Mouse (Mus musculus): ENCODE data around the gene Slc4a3.
A peak's percentile ranks its signal among the peaks of the same experiment; 100 is the strongest.

Slc4a3 gene

DNA sequence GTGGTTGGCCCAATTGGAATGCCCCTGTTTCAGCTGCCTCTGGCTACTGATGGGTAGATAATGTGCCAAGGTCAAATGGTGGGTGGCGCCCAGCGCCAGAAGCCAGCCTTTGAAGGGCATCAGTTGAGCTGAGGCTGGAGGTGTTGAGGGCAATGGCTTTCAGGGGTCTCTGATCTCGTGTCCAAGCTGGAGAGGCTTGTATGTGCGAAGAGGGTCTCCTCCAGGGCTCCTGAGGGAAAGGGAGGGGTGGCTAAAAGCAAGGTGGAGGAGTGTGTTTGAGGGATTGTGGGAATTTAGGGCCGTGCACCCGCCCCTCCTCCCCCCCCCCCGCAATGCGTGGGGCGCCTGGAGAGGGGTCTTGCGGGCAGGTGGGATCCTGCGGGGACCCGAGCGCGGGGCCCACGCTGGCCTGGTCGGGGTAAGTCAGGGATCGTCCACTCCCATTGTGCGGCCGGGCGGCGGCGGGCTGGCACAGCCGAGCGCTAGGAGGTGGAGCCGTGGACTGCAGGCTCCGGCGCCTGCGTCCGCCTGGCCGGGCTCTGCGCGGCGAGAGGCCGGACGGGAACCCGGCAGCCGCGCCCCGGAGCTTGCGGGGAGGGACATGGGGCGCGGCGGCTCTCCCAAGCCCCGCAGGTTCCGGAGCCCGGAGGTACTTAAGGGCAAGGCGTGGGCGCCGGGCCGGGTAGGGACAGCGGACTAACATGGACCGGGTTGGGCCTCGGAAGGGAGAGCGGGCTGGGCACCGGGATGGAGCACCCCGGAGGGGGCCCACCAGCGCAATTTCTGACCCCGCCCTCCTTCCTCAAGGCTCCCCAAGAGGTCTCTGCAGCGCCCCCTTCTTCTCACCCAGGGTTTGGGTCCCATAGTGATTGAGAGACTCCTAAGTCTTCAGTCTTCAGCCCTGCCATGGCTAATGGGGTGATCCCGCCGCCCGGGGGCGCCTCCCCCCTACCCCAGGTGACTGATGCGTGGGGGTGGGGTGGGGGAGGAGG, at the start of gene Slc4a3:
TSS of gene Slc4a3 (plus strand) at position 302 of the 992 bp plus-strand sequence.
- DNase-seq = peak; percentile 19

DNA sequence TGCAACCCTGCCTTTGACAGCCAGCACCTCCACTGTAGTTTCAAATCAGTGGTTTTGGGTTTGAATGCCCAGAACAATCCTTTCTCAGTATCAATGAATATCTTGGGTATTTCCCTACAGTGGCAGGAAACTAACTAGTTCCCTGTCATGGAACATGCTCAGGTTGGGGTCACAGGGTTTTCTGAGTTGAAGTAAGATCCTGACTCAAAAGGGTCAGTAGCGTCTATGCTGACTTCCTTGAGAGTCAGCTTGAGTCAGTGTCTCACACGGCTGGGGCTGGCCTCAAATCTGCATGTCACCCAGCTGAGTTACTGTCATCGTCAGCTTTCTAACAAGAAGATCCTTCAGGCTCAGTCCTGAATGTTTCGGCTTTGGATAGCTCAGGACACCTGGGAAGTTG, 47.2 kb upstream of the Slc4a3 start:
- no peak for DNase-seq

DNA sequence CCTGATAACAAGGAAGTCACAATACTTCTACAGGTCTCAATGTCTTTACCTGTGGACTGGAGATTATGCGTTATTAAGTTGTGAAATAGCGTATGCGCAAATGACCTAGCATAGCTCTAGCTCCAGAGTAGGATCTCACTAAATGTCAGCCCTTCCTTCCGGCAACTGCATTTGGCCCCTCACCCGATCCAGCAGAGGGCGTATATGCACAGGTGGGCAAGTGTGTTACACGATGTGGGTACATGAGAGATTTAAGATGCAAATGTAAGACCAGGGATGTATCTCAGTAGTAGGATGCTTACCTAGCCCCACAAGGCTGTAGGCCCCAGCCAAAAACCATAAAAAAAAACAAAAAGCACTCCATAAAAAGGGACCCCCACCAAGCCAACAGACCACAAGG, 46.6 kb upstream of the Slc4a3 start:
- no peak for DNase-seq

DNA sequence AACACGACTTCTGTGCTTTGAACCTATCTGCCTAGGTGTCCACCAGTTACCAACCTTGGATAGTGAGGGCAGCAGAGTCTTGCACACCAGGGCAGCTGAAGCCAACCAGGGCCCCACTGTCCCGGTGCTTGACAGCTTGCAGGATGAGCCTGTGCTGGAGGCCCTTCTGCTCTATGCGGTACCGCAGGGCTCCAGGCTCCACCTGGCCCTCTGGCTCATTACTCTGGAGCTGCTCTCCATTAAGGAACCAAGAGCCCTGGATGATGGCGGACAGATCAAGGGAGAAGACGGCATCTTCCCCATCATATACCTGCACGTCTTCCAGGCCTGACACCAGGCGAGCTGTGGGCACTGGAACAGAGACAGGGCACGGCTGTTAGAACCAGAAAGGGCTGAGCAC, 44.2 kb upstream of the Slc4a3 start:
- DNase-seq = no peak

DNA sequence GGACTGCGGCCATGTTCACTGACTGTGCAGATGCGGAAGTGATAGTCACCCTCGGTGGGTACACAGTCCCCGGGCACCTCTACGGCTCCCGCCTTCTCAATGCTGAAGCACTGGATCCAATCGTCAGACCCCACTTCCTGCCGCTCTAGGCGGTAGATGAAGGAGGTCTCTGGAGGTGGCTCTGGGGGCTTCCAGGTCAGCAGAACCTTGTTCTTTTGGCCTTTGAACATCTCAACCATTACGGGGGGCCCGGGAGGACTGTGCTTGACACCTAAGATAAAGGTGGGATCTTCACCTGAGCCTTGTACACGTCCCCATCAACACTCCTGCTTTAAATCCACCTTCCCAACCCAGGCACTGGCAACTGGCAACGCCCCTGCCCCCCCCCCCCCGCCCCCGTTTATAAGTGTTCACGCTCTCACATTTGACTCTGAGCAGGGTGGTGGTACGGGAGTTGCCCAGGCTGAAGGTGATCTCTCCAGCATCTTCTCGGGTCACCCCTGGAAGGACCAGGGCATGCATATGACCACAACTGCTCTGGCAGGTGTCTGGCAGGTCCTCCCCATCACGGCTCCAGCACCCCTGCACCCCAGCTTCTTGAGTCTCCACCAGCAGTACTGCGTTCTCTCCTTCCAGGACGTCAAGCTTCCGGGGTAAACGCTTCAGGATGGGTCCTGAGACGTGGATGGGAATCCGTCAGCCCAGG, 43.0 kb upstream of the Slc4a3 start:
- DNase-seq = no peak

DNA sequence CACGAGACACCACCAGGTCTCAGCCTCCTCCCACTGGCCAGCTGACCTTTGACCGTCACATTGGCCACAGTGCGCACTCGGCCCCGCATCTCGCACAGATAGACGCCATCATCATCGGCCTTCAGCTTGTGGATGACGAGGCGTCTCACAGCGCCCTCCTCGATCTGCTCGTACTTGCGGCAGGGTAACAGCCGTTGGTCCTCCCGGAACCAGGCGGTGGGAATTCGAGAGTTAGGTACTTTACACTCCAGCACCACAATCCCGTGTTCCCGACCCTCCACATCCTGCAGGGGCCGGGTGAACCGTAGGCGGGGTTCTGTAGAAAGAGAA, 42.5 kb upstream of the Slc4a3 start:
- no peak for DNase-seq

DNA sequence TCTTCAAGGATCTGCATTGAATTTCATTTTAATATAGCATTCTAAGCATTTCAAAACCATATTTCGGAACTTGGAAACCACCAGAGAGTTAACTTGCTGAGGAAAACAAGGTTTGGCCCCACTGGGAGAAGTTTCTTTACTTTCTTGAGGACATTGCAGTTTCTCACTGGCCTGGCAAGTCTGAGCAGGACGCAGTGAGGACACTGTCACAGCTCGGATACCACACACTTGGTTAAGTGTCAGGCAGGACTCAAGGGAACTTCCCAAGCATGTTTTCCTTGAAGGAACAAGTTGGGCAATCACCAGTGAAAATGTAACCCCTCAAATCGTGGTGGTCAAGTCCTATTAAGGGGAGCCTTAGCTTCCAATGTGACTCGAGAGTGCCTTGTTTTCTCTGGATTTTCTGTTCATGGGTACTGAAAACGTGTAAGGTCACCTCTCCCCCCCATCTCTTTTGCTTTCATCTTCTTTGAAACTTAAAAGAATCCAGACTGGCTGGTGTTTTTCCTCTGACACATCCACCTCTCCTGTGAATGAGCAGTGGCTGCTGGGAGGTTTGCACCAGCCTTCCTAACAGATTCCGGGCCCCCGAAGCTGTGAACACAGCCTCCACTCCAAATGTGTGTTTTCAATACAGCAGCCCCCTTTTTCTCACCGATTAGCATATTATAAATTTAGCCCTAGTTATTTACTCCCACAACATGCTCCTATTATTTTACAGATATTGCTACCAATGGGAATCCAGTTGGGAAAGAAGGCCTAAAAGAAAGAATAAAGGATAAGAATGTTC, 41.6 kb upstream of the Slc4a3 start:
- DNase-seq = no peak

DNA sequence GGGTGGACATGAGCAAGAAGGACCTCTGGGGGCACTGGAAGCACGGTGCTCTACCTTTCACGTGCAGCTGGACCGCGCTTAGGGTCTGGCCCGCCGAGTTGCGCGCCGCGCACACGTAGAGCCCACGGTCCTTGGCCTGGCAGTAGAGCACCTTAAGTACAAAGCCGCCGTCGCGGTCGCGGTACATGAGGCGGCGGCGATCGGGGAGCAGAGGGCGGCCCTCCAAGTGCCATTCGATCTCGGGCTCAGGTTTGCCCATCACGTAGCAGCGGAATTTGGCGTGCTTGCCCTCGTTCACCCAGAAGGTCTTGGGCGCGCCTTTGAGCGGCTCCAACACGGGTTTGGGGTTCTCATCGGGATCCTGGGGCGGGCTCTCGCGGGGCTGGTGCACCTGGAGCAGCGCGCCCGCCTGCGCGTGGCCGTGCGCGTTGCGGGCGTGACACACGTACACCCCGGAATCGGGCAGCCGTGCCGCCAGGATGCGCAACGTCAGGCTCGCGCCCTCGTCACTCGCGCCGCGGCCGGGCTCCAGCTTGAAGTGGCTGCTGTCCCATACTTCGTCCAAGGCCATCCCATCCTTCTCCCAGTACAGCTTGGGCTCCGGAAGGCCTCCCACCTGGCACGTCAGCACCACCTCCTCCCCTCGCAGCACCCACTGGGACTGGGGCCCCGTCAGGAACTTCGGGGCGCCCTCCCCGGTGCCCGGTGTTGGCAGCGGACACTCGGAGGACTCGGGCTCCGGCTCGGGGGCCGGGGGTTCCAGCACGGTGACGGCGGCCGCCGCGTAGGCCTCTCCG, 40.7 kb upstream of the Slc4a3 start:
- DNase-seq = peak; percentile 80

DNA sequence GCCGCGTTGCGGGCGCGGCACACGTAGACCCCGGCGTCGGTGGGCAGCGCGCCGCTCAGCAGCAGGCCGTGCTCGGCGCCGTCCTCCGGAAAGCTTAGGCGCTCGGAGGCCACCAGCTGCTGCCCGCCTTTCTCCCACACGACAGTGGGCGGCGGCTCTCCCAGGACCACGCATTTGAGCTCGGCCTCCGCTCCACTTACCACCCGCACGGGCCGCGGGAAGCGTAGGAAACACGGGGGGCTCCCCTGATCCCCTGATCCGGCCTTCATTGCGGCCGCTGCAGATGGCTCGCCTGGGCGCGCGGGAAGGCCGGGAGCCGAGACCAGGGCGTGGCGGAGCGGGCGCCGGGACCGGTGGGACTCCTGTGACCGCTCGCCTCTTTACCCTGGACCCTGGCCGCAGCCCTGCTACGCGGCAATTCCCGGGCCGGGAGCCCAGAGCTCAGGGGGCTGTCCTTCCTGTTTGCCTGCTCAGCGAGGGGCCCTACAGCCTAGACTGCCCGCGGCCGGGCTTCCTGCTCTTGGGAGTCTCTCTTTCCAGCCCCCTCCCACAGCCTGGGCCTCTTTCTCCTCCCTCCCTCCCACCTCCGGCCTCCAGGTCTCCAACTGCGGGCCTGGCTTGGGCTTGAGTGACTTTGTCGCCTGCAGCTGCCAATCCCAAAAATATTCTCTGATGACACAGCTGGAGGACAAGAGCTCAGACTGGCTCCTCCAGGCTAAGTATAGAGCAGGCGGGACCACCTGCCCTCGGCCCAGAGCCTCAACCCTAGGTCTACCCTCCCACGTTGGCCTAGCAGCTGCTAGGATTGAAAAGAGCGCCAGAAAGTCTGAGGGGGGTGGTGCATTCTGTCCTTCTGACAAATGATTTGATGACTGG, 39.9 kb upstream of the Slc4a3 start, which contains the start of gene Obsl1:
TSS of gene Obsl1 (minus strand) at position 497 of the 876 bp plus-strand sequence.
- DNase-seq = peak; percentile 61

DNA sequence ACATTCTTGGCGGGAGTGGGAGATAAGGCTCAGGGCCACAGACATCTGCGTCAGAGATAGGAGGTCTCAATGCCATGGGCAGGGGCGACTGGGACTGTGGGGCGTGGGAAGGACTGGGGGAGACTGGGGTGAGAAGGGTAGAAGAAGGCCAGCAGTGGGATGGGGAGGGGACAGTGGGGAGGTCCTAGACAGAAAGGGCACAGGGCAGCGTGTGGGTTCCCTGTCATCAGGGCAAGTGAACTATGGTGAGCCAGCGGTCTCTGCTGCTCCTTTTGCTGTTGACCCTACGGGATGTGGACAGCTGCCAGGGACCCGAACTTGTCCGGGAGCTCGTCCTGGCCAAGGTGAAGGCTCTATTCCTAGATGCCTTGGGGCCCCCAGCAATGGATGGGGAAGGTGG, 39.1 kb upstream of the Slc4a3 start, which contains the start of gene Inha:
TSS of gene Inha (plus strand) at position 72 of the 400 bp plus-strand sequence.
- no peak for DNase-seq

DNA sequence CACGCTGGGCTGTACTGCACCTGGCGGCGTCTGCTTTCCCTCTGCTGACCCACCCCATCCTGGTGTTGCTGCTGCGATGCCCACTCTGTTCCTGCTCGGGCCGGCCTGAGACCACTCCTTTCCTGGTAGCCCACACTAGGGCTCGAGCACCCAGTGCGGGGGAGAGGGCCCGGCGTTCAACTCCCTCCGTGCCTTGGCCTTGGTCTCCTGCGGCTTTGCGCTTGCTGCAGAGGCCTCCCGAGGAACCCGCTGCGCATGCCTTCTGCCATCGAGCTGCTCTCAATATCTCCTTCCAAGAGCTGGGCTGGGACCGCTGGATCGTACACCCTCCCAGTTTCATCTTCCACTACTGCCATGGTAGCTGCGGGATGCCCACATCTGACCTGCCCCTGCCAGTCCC, 36.5 kb upstream of the Slc4a3 start:
- no peak for DNase-seq

DNA sequence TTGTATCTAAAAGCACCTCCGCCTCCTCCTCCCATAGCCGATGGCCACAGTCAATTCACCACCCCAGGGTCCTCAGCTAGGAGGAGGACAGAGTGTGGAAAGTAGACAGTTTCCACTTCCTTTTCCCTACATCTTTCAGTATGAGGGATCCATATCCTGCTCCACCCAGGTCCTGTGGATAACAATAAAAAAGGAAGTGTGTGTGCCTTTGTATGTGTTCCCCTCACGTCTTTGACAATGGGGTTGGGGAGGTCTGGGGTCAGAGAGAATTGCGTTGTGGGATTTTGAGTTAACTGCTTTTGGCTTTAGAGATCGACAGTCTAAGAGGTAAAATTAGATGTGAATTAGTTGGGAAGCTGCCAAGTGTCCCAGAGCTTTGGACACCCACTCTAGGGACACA, 35.9 kb upstream of the Slc4a3 start:
- no peak for DNase-seq

DNA sequence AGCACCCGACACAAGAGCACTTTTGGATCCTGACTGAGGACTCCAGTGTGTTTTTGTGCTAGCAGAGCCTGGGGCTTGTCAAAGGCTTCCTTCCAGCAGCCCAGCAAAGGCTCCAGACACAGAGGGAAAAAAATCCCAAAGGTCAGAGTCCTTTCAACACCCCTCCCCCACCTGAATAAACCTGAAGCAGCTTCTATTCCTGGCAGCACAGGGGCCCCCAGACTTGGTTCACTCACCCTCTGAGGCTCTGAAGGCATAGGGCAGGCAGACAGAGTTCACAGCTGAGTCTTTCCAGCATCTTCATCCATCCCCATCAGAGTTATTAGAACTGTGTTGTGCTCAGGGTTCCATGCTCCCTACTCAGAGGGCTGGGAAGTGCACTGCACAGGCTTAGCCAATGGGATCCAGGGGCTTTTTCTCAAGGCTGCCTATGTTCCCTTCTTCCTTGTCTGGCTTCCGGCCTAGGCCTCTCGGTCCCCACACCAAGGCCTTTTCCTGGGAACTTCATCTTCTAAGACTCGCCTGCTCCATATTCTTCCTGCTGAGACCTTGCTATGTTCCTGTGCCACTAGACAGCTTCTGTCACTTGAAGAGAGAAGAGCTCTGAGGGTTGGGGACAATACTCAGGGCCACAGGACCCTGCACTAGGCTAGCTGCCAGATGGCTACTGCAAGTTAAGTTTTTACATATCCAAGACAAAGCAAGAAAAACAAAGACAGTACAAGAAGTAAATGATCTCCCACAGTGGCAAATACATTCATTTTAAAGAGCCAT, 34.4 kb upstream of the Slc4a3 start:
- DNase-seq = no peak

DNA sequence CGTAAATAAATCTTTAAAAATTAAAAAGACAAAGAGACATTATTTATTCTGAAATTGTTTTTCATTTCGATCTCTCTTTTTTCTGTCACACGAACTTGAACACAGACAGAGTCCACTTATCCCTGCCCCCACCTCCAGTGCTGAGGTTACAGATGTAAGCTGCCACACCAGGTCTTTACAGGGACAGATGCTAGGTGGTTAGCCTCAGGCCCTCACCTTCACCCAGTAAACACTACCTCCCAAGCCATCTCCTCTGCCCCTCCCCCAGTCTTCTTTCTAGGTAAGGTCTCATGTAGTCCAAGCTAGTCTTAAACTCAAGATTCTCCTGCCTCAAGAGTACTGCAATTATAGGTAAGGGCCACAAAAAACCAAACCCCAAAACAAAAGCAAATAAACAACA, 33.5 kb upstream of the Slc4a3 start:
- DNase-seq = no peak

DNA sequence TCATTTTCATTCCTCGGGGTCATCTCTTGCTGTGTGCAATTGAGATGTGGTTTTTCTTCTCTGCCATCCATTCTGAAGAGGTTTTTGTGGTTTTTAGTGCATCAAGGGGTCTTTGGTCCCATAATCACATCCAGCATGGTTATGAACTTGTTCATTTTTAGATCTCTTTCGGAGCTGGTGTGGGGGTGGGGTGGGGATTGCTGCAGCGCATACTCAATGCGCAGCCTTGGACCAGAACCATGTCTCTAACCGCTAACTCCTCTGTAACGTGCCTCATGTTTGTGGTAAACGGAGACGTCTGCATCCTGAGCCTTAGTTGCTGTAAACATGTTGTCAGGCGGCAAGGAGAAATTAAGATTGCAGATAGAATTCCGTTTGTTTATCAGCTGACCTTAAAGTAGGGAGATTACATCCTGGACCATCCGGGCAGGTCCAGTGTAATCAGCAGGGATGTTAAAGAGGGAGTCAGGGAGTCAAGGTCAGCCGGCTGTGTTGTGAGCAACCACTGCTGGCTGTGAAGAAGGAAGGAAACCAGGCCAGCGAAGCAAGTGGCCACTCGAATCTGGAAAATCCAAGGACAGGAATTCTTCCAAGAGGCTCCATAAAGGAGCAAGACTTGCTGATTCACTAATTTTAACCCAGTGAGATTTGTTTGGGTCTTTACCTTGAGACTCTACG, 29.2 kb upstream of the Slc4a3 start:
- no peak for DNase-seq

DNA sequence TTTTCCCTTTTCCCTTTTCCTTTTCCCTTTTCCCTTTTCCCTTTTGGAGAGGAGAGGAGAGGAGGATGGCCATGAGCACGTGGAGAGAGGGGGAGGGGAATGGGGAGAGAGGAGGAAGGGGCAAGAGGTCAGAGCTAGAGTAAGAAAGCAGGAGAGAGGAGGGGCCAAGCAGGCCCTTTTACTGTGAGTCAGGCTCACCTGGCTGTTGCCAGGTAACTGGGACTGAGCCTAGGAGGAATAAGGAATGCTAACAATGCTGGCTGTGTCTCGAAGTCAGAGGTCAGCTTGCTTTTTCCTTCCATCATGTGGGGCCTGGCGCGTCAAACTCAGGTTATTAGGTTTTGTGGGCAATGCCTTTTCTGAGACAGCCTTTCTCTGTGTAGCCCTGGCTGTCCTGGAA, 28.1 kb upstream of the Slc4a3 start:
- DNase-seq = no peak

DNA sequence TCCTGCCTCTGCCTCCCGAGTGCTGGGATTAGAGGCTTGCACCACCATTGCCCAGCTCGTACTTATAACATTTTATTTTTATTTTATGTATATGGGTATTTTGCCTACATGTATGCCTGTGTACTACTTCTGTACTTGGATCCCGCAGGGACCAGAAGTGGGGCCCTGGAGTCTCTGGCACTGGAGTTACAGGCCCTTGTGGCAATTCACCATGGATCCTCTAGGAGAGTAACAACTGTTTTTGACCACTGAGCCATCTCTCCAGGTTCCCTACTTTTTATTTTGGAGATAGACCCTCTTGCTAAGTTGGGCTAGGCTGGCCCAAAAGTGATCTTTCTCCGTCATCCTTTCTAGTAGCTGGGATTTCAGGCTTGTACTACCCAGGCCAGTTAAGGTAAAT, 27.6 kb upstream of the Slc4a3 start:
- no peak for DNase-seq

DNA sequence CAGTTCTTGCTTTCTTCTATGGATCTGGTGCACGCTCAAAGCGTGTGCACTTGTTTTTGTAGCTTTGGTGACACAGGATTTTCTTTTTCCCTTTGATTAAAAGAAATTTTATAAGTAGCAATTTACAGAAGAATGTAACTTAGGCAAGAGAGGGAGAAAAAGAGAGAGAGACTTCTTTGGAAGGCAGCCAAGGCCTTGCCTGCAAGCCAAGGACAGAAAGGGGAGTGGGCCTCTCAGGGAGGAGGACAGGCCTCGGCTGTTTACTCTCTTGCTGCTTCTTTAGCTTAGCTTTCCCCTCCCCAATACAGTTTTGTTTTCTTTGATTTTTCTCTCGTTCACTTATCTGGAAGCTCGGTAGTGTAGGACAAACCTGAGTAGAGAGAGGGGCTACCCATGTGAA, 26.5 kb upstream of the Slc4a3 start:
- no peak for DNase-seq

DNA sequence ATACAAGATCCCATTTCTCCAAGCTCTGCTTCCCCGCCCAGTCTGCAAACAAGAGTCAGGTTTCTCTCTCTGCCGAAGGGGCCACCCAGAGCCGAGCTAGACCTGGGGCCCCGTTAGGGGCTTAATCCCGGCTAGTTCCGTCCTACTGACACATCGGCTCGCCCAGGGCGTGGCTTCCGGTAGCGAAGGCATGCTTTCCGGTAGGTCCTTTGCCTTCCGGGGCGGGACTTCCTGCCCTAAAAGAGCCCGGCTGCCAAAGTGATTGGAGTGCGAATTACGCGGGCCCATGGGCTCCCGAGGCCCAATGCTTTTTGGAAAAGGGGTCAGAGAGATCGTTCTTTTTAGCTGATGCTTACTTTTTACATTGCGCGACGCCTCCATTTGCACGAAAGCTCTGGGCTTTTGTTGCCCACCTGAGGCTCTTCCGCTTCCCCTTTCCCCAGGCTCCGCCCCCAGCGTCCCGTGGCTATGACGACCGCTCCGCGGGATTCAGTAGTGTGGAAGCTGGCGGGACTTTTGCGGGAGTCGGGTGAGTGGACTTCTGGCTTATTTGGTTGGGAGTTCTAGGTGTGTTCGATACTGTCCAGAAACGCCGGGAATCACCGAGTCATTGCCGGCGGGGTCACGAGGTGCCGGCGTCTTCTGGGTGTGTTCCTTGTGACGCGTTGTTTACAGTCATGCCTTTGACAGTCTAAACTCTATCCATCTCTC, 24.6 kb upstream of the Slc4a3 start, which contains the start of gene Stk11ip:
TSS of gene Stk11ip (plus strand) at position 209 of the 711 bp plus-strand sequence.
- peak; percentile 93 for DNase-seq
